Mouse (Mus musculus): Measurements from ENCODE around the gene Qrfp.

DNA sequence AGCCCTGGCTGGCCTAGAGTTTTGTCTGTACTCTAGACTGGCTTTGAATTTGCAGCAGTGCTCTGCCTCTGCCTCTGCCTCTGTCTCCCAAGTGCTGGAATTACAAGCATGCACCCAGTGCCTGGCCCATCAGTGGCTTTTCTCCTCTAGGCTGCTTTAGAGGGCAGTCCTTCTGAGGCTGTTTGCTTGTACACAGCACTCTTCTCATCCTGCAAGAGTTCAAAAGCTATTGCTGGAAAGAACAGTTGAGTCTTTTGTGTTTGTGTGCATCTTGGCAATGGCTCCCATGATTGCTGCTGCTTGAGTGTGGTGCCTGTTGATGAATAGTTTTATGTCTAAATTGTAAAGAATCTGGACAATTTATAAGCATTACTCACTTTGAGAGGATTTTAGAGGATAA is 52.9 kb downstream of the Qrfp start:
- TF ChIP-seq ETS1 (IDR thresholded peaks at IDR 0.05; ENCODE audit: low read depth, low read length) (no peak), POLR2A (IDR thresholded peaks at IDR 0.05; ENCODE audit: control insufficient read depth in 1 of 2, insufficient read depth in 1 of 2, low read depth in 1 of 2, low read length in 2 of 2, poor library complexity in 1 of 2) (no peak), MAZ (IDR thresholded peaks at IDR 0.05; ENCODE audit: low read depth, low read length) (no peak), CTCF (IDR thresholded peaks at IDR 0.05 in 2 of 3, conservative IDR thresholded peaks at IDR 0.05 in 1 of 3; ENCODE audit: control insufficient read depth in 1 of 3, insufficient read depth in 1 of 3, low read depth in 2 of 3, low read length in 3 of 3, poor library complexity in 1 of 3, severe bottlenecking in 1 of 3) (no peak), MYC (IDR thresholded peaks at IDR 0.05; ENCODE audit: low read depth, low read length) (no peak), POLR2AphosphoS2 (IDR thresholded peaks at IDR 0.05; ENCODE audit: low read length) (no peak), POLR2AphosphoS5 (IDR thresholded peaks at IDR 0.05; ENCODE audit: borderline replicate concordance, low read depth, low read length) (no peak), CHD2 (IDR thresholded peaks at IDR 0.05; ENCODE audit: low read length) (no peak), USF2 (IDR thresholded peaks at IDR 0.05; ENCODE audit: borderline replicate concordance in 1 of 2, insufficient read depth in 1 of 2, low read depth in 1 of 2, low read length in 2 of 2) (no peak), GATA1 (IDR thresholded peaks at IDR 0.05; ENCODE audit: low read depth, low read length) (no peak), EP300 (IDR thresholded peaks at IDR 0.05; ENCODE audit: low read depth in 1 of 2, low read length in 2 of 2) (no peak), ZNF384 (IDR thresholded peaks at IDR 0.05; ENCODE audit: low read depth, low read length) (no peak), ZMIZ1 (IDR thresholded peaks at IDR 0.05; ENCODE audit: low read depth, low read length) (no peak)
